Mouse (Mus musculus): ENCODE data around the gene Lrriq1.

The Lrriq1 gene

DNA sequence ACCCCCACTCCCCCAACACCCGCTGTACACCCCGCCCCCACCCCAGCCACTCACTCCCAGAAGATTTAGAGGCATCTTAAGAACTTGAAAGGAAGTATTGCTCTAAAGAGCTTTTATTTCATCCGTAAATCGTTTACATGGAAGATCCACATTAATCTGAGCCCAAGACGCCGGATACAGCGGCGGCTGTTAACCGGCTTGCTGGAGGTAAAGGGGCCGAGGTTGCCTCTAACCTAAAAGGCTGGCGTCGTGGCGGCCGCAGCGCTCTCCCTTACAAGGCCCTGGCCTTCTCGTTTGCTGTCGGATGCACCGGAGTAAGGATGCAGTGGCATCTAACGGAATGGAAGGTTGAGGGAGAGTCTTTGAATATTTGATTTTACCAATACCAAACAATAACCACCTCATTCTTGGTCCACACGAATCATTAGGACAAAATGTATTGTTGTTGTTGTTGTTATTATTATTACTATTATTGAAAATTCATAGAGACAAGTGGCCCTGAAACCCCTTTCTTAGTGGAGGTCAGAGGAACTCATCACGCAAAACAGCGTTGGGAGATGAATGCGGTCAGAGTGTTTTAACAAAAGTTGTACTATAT lies 206.9 kb downstream of the Lrriq1 start:
- DNase-seq (ENCODE audit: low read depth, low spot score): peak; percentile 37

DNA sequence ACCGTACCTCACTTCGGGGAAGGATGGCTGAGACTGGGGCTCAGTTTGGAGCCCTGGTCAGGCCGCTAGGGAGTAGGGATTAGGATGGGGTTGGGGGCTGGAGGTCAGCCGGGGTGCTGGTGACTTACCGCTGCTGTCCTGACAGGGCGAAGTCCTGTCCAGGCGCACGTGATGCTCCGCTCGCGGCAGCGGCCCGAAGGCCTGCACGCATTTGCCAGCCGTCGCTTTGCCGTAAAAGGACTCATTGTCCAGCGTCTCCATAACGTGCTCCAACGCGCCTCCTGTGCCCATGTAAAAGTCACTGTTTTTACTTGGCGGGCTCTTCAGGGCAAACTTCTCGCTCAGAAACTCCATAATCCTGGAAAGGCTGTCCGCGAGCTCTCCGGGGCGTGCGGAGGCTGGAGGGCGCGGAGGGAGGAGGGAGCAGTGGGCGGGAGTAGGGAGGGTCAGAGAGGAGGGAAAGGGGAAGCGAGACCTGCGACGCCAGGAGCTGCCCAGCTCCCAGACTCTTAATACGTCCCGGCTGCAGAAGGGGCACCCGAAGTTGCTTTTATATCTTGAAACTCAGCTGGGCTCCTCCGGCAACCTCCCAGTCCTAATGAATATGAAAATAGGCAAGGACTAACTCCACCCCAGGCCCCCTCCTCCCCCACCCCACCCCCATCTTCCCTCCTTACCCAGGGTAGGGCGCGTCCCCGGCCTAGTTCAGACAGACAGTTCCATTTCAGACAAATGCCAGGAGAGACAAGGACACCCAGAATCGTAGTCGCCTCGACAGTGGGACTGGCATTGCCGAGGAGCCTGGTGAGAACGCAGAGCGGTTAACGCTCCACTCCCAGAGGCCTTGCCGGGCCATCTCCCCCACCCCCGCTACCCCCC lies 207.6 kb downstream of the Lrriq1 start:
- DNase-seq (ENCODE audit: low read depth, low spot score): peak; percentile 71

DNA sequence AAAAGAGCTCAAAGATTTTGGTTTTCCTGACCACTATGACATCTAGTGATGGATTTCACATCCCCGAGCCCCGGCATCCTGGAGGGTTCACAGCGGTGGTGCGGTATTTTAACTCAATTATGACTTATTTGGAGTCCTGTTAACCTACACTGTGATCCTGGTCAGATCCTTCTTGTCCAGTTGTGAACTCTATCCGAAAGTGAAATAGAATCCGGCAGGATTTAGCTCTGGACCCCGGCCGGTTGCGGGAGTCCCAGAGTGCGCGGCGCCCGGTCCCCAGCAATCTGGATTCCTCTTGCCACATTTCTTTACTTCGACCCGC lies 208.2 kb downstream of the Lrriq1 start:
- DNase-seq (ENCODE audit: low read depth, low spot score): peak; percentile 48

DNA sequence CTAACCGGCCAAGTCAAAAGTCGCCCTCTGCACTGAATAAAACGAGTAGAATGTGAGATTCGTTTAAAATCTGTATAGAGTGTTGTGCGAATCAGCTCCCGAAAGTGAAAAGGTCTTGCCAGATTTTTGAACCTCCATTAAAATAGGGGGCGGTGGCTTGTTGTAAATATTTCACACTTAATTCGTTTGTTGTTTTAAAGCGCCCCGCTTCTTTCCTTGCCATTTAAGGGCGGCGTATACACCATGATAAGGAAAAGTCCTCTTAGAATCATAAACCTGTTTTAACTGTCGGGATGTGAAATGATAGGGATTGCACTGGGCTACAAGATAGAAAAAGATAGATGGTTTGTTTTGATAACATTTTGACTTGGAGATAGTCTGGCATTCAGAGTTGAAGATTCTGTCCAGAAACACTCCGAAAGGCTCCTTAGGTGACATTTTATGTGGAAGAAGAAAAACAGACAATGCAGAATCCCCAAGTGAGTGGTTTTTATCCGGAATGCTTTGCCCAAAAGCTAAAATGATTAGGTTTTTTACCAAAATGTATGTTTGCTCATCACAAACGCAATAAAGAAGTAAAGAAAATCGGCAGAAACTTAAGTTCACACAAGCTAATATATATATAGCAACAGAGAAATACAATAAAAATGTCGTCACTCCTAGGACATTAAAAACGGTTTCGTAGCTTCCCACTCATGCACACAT lies 208.7 kb downstream of the Lrriq1 start:
- peak; percentile 18 for DNase-seq (ENCODE audit: low read depth, low spot score)

DNA sequence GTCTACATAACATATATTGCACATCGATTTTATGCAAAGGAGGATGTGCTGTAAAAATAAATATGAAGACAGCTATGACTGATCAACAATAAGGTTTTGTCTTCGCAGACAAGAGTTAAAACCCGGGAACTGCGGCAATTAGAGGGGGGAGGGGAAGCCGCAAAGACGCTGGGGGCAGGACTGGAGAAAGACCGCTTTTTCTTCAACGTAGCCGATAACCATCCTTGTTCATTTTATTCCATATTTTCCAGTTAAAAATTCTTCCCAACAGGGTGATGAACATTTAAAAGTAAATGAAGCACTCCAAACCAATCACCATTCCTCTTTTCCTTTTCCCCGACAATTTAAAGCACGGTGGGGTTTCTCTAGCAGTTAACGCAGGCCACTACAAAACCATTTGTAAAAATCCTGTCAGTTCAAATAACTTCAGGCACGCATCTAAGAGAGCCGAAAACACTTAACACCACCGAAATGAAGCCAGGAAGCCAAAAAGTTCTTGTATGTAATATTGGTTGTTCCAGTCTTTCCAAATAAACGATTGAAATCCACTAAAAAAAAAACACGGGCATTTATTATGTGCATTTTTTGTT lies 209.4 kb downstream of the Lrriq1 start:
- peak; percentile 26 for DNase-seq (ENCODE audit: low read depth, low spot score)

DNA sequence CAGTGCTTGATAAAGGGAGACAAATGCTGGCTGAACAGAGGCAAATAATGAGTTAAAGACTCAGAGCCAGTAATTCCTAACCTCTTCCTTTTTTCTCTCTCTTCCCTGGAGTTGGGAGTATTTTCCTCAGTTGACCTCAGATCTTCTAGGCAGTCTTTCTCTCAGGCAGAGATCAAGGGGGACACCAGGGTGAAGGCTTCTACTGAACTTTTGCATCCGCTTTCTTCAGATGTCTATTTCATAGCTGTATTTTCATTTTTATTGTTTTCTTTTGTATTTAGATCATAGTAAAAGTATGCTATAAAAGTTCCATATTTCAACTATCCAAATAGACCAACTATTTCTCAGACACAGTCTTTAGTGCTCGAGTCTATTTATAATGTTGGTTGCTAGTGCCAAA lies 233.6 kb downstream of the Lrriq1 start:
- DNase-seq (ENCODE audit: low read depth, low spot score): no peak

DNA sequence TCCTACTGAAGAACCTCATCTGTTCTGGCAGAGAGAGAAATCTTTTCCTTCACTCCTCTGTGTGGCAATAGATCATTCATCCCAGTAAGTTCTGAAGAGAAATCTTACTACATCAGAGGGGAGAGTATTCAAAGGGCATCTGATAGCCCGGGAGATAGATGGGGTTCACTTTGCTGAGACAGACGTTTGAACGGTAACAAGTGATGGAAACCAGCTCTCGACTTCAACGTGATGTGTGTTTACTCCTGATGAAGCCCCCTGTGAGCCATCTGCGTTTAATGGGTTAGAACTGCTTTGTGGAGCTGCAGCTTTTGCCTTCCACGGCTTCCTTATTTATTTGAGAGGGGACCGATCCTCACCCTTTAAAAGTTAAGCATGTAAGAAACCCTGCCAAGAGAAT lies 235.2 kb downstream of the Lrriq1 start:
- no peak for DNase-seq (ENCODE audit: low read depth, low spot score)

DNA sequence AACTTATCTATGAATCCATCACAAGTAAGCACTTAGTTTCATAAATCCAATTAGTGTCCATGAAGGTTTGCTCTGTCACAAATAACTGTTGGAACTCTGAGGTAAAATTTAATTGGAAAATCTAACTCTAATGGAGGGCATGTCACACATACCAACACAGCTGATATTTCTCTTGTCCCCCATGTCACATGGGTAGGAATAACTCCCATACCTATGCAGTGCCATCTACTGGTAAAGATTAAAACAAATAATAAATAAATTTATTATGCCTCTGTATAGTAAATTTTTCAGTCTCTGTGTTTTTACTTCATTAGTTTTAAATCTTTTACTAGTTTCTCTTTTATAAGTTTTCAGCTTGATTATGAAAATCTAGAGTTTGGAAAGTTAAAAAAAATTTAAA lies 236.5 kb downstream of the Lrriq1 start:
- DNase-seq (ENCODE audit: low read depth, low spot score): no peak
